Mouse (Mus musculus) hindbrain, embryonic 10.5 days (tissue): ENCODE measurements at regions not wholly inside any gene's neighbourhood (a gene's known extent, or its start where the extent isn't known, plus 50 kb on each side); places are given as distances from the start of the nearest gene placed in this dataset.

Experiments
- DNase-seq: peaks from one replicate; pipeline ENCODE4 v3.0.0-alpha.2; 2017; ENCODE audit warnings: low spot score
- H3K27ac ChIP-seq: fragments of 300-500 bp; sonication (generic); 2 replicates; pipeline ENCODE4 v1.5.1; 2016; ENCODE audit warnings: mild to moderate bottlenecking, moderate library complexity
- H3K27me3 ChIP-seq: fragments of 300-500 bp; sonication (generic); 2 replicates; pipeline ENCODE4 v1.6.1; 2016; ENCODE audit warnings: mild to moderate bottlenecking; ENCODE audit not compliant: poor library complexity, insufficient read depth, severe bottlenecking
- H3K36me3 ChIP-seq: fragments of 300-500 bp; sonication (generic); 2 replicates; pipeline ENCODE4 v1.6.1; 2016; ENCODE audit warnings: mild to moderate bottlenecking, moderate library complexity
- H3K4me1 ChIP-seq: fragments of 300-500 bp; sonication (generic); replicated peaks from 2 replicates; pipeline ENCODE4 v1.6.1; 2016; ENCODE audit warnings: mild to moderate bottlenecking
- H3K4me3 ChIP-seq: fragments of 300-500 bp; sonication (generic); 2 replicates; pipeline ENCODE4 v1.5.1; 2016; ENCODE audit warnings: mild to moderate bottlenecking, moderate library complexity
- H3K9me3 ChIP-seq: fragments of 300-500 bp; sonication (generic); 2 replicates; pipeline ENCODE4 v1.6.1; 2016; ENCODE audit warnings: mild to moderate bottlenecking, moderate library complexity
- WGBS: fragments of 180-500 bp; shearing (Covaris S2); methylation state at CpG from one replicate; pipeline ENCODE4 v1.1.7; 2016; 5-methylcytosine and 5-hydroxymethylcytosine counted together

GRCm38 (mm10) chr4:34494961-34495723, 55.6 kb upstream of the Akirin2 start:
- no peak overlapping the region for H3K4me3 ChIP-seq
- H3K27ac ChIP-seq: no peak overlapping the region
- WGBS: 91% methylated on average over 10 of the region's 10 CpGs
- H3K27me3 ChIP-seq: no peaks in the 10 kb centered on the region
- H3K36me3 ChIP-seq: no peaks in the 10 kb centered on the region
- H3K4me1 ChIP-seq: no peaks in the 10 kb centered on the region
- no peaks in the 10 kb centered on the region for H3K9me3 ChIP-seq
- no peak for DNase-seq

DNA sequence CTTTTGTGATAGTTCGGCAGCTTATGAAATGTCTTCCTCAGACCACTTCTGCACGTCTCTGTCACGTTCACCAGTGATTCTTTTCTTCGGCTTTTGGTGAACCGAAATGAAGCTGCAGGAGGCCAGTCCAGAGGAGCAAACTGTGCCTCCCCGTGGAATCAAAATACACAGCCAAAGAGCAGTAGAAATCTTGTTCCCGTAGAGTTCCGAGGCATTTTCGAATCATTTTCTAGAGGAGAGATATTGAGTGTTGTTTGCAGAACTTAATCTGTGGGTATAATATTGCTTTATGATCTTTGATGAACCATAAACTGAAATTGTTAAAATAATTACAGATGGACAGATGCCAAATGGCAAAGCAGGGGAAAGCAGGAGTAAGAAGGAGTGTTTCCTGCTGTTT, 52.4 kb upstream of the Akirin2 start:
- Histone ChIP-seq H3K9me3 (no peaks in the 10 kb centered on the region), H3K27ac (no peak overlapping the region), H3K36me3 (no peaks in the 10 kb centered on the region), H3K4me1 (no peaks in the 10 kb centered on the region), H3K27me3 (no peaks in the 10 kb centered on the region), H3K4me3 (no peak overlapping the region)
- WGBS: 90% methylated on average over 9 of the region's 9 CpGs
- no peak for DNase-seq

DNA sequence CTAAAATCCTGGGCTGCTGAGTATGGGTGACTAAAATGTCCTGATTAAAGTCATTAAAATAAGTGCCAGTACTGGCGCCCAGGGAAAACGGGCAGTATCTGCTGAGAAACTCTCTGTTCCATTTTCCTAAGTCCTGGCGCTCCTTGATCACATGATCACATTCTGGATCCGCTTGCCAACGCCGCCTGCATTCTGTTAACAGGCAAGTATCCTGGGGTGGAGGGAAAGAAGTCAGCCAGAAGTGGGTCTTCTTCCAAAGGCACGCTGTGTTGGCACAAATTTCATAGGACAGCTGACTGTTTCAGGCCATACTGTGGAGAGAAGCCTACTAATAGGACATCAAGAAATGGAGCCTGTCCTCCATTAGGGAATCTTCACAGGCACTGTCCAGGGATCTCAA, 52.0 kb upstream of the Akirin2 start:
- no peaks in the 10 kb centered on the region for H3K9me3 ChIP-seq
- WGBS: 91% methylated on average over 7 of the region's 7 CpGs
- no peak overlapping the region for H3K4me3 ChIP-seq
- H3K27ac ChIP-seq: no peak overlapping the region
- H3K27me3 ChIP-seq: no peaks in the 10 kb centered on the region
- H3K4me1 ChIP-seq: no peaks in the 10 kb centered on the region
- DNase-seq: no peak
- H3K36me3 ChIP-seq: no peaks in the 10 kb centered on the region

GRCm38 (mm10) chr4:34499731-34500130, 51.0 kb upstream of the Akirin2 start:
- no peaks in the 10 kb centered on the region for H3K27me3 ChIP-seq
- H3K9me3 ChIP-seq: no peaks in the 10 kb centered on the region
- no peak overlapping the region for H3K4me3 ChIP-seq
- no peaks in the 10 kb centered on the region for H3K4me1 ChIP-seq
- WGBS: 92% methylated on average over 3 of the region's 3 CpGs
- no peaks in the 10 kb centered on the region for H3K36me3 ChIP-seq
- no peak for DNase-seq
- no peak overlapping the region for H3K27ac ChIP-seq
